Mouse (Mus musculus): Measurements from ENCODE around the gene Ciita.

GRCm38 (mm10) chr16:10542698-10543365 lies 63.0 kb downstream of the Ciita start, which contains the start of gene Dexi:
- peak; percentile 98 for TF ChIP-seq POLR2A (IDR thresholded peaks at IDR 0.05; ENCODE audit: low read depth, low read length)
- TF ChIP-seq CTCF (IDR thresholded peaks at IDR 0.05; ENCODE audit: extremely low read depth, insufficient read depth, insufficient read length, insufficient replicate concordance), result no peak
